Mouse (Mus musculus) adrenal gland, postnatal 4 days (tissue): ENCODE data around the gene Fn1. TPM values are rescaled to one million over a fixed set of nuclear protein-coding genes. Genes with fewer than 3 reads are reported as not detected.

Experiments used
- DNase-seq, 2 experiments: peaks; one replicate each; pipeline ENCODE4 v3.0.0; 2021 to 2022; ENCODE audit warnings: low spot score in 2 of 2, mixed read lengths in 2 of 2
- total RNA-seq, 2 experiments: library from RNA; stranded (reverse); gene quantifications; 2 replicates each; pipeline ENCODE4 v1.2.3; 2021

The Fn1 gene
- total RNA-seq, 2 experiments from 2014 or later, result 186 to 364 TPM

DNA sequence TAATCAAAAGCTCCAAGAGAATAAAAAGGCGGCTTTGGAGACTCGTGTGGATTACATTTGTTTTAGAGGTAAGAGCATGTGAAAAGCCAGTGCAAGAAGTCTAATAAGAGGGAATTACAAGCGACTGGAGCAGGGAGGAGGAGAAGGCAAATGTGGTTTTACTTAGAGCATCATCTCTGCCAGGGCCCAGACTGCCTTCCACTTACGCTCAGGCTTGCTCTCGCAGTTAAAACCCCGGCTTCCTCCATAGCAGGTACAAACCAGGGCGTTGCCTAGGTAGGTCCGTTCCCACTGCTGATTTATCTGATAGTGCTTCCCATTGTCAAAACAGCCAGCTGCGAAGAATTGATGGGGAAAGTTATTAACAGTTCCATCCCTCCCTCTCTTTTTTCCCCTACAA is 1.7 kb downstream of the Fn1 start:
- no peak for DNase-seq

DNA sequence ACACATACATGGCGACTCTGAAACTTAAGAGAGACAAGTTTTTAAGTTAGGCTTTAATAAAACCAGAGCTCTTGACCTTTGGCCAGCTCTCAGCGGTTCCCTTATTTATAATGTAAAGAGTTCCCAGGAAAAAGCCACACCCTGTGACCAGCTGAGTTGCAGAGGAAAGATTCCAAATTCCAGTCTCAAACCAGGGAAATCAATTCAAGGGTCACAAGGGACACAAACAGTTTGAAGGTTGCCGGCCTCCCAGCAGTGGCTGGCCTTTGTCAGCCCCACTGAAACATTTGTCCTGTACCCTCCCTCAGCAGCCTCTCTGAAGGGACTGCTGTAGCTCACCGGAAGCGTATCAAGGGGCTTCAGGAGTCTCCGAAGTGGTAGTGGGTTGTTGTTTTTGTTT is 2.3 kb downstream of the Fn1 start:
- DNase-seq, result no peak

DNA sequence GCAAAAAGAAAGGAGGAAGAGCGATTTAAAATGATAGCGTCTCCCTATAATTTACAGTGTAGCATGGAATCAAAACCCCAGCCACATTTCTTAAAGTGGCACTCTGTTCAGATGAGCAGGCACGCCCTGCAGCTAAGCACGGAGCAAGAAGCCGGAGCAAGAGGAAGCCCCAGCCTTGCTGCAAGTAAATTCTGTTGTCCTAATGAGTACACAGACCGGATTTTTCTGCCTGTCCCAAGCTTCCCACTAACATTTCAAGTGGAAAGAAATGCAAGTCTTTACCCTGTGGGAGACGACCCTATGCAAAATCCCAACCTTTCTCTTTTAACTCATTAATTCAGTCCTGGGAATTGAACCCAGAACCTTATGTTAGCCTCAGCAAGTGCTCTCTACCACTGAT is 4.8 kb downstream of the Fn1 start:
- no peak for DNase-seq

DNA sequence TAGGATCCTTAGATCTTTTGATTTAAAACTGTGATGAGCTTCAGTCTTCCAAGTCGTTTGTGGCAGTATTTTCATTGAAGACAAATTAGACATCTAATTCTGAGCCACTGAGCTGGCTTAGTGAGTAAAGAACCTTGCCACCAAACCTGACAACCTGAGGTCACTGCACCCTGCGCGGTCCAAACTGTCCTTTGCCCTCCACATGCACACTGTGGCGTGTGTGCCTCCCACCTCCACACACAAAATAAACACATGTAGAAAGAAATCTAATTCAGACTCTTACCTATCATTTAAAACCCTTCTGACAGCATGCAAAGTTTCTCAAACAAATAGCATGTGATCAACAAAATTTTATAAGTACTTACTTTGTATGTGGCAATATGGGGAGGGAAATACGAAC is 6.2 kb downstream of the Fn1 start:
- DNase-seq, result no peak

DNA sequence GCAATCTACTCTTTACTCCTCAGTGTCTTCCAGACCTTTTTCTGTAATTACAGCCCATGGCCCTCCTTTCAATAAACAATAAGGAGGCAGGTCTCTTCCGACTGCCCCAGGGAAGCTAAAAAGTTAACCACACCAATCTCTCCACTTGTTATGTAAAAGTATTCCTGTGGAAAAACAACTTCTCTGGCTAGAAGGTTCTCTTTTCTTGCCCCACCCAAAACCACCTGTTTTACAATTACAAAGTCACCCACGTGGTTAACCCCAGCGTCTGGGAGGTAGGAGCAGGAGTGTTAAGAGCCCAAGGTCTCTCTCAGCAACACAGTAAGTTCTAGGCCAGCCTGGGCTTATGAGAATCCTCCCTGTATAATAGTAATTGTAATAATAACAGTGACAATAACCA is 7.0 kb downstream of the Fn1 start:
- no peak for DNase-seq

DNA sequence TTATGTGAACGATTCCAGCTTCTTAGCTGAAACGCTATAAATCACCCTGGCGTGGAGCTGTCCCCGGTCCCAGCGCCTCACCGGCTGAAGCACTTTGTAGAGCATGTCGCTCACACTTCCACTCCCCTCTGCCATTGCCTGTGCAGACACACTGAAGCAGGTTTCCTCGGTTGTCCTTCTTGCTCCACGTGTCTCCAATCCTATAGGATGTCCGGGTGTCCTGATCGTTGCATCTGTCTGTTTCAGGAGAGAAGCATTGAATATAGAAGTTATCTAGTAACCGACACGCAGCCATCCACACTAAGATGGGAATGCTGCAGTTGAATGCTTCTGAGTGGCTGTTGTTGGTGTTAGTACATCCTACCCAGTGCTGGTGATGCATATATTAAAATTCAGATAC is 7.5 kb downstream of the Fn1 start:
- DNase-seq, result no peak

DNA sequence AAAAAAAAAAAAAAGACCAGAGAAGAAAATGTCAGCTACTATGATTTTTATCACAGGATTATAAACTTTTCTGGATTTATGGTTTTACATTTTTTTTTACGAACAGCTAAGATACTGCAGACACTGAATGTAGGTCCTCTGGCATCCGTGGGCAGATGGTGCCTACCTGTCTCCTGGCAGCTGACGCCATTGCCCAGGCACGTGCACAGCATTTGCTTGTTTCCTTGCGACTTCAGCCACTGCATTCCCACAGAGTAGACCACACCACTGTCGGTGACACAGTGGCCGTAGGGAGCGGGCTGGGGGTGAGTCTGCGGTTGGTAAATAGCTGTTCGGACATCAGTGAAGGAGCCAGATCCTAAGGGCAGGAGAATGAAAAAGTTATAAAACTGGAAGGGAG is 10.2 kb downstream of the Fn1 start:
- no peak for DNase-seq

DNA sequence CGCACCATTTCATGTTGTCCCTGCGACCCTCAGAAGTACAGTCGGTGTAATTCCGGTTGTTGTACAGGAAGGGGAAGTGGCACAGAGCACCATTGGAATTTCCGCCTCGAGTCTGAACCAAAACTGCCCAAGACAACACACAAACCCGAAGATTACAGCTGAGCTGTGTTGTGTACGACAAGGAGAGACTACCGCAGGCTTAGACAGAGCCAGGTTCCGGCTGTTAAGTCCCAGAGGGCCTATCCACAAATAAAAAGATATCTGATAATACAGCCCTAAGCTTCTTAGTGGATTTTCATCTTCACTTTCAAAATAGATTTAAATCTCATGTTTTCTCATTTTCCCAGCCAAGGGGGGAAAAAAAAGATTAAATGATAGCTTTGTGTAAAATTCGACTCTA is 11.8 kb downstream of the Fn1 start:
- no peak for DNase-seq

DNA sequence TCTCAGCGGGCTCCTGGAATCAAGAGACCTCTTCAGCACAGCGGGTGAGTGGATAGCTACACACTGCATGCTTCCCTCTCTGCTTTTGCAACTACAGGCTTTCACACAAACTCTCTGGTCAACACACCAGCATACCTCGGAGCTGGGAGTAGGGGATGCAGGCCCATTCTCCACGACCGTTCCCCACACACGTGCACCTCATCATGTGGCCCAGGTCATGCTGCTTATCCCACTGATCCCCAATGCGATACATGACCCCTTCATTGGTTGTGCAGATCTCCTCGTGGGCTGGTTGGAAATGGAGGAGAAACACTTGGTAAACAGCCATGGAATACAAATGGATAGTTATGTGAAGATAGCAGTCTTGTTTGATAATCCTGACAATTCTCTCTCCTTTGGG is 12.8 kb downstream of the Fn1 start:
- DNase-seq, result no peak

DNA sequence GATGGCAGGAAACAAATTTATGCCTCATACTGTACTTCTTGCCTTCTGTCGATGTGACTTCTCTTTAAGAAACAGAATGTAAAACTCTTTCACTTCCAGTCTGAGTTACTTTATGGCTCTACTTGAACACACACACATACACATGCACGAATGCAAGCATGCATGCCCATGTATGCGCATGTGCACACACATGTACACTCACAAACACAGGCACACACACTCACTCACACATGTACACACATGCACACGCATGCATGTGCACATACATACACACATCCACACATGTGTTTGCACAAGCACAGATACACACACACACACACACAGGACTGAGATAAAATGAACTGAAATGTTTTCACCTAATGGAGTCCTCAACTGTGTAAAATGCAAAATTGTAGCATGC is 16.3 kb downstream of the Fn1 start:
- no peak for DNase-seq

DNA sequence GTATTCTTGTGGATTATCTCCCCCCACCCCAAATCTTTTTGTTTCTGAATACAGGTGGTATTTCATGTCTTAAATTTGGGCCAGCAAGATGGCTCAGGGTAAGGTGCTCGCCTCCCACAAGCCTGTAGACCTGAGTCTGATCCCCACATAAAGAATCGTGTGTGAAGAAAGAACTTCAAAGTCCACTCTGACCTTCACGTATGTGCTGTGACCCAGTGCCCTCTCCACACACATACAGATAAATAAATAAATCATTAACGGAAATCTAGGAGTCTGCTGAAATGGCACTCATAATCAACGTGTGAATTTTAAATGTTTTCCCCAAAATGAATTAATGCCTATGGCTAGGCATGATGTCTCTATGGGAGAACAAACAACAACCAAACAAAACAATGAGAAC is 16.9 kb downstream of the Fn1 start:
- DNase-seq, result no peak

DNA sequence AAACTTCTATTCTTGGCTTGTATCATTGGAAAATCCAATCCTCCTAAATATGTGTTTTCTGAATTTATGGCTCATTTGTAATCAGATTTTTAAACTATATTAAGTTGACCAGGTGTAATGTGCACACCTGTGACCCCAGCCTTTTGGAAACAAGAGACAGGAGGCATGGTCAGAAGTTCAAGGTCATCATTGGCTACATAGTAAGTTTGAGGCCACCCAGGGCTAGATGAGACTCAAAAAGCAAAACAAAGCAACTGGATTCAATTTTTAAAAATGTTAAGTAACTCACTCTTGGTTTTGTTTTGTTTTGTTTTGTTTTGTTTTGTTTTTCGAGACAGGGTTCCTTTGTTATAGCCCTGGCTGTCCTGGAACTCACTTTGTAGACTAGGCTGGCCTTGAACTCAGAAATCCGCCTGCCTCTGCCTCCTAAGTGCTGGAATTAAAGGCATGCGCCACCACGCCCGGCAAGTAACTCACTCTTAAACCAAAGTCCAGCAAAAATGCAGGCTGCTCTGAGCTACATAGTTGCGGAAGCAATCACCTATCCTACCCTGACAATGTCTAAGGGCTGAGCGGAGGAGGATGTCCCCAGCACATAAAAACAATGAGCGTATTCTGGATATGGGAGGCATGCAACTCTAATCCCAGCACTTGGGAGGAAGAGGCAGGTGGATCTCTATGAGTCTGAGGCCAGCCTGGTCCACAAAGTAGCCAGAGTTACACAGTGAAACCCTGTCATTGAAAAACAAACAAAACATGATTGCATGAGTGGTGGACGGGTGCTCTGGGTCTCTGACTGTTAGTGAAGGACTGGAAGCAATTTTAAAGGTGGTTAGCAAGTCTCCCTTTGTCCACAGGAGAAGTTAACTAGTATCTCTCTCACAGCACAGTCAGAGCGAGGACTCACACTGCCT is 17.6 kb downstream of the Fn1 start:
- no peak for DNase-seq

DNA sequence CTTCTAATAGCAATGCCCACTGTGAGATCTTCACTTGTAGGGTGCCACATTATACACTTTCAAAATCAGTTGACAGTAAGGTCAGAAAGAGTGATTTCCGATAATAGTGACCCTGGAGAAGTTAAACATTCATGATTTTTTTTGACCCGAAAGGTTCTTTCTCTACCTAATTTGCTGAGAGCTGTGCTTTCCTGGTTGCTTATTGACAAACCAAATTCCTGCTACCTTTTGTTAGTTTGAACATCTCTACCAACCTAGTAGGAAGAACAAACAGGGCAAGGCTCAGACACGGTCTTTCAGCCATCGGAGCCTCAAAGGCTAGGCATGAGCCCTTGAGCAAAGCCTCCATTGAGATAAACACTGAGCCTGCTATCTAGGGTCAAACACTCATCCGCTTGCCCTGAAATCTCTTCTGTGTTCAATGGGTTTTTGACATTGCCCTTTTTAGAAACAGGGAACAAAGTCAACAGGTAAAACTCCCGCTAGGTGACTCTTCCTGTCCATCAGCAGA is 18.5 kb downstream of the Fn1 start:
- no peak for DNase-seq

DNA sequence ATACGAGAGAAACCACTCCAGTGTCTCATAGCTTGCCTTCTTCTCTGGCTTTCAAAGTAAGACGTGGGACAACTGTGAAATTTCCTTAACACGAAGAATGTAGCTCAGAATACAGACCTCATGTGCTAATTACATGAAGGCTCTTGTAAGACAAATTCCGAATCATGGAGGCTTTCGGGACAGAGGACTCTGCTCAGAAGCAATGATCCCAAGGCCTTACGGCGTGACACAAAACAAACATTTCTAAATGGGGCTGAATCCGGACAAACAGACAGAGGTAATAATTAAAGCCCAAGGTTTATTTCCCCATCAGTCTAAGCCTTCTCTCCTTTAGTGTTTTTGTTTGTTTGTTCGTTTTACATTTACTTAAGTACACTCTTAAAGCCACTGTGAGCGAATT is 20.6 kb downstream of the Fn1 start:
- DNase-seq, result no peak

DNA sequence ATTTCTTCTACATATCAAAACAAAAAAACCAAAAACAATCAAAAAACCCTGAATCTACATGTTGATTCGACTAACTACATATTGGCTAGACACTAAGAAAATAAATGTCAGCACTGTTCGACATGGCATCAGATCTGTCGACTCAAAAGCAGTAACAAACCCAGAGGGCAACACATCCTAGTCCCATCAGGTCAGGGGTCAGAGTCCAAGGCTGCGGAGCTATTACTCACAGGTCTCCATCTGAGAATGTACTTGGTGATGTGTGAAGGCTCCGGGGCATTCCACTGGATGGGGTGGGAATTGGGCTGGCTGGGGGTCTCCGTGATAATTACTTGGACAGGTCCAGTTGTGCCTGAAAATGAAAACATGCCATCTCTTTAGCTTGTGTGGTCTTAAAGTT is 21.2 kb downstream of the Fn1 start:
- DNase-seq, result no peak

DNA sequence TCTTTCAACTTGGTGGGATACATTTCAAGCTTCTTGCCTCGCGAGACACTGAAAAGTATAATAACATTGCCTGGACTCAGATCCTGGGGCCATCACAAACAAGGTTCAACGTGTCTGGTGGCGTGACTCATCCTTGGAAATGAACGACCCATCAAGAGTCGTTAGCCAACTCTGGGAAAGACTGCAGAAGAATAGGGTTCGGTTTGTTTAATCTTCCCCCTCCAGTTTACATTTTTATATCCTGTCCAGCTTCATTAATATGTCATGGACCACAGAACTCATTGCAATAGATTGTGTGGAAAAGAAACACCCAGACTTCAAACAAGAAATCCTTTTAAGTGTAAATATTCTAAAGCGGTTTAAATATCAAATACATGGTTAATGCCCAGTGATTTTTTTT is 22.8 kb downstream of the Fn1 start:
- no peak for DNase-seq

DNA sequence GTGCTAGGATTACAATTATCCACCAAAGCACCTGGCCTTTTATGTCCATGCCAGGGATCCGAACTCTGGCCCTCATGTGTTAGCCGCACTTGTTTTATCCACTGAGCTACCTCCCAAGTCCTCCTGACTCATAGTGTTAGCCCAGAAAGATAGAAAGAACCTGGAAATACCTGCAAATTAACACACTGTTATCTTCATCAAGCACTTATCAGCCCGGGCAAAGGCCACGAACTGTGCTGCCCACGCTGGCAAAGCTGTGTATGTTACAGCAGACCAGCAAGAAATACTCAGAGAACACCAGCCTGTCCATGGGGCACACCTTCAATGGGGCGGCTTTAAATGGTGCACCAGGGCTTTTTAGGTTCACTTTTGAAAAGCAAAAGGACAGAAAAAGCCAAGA is 29.4 kb downstream of the Fn1 start:
- no peak for DNase-seq

DNA sequence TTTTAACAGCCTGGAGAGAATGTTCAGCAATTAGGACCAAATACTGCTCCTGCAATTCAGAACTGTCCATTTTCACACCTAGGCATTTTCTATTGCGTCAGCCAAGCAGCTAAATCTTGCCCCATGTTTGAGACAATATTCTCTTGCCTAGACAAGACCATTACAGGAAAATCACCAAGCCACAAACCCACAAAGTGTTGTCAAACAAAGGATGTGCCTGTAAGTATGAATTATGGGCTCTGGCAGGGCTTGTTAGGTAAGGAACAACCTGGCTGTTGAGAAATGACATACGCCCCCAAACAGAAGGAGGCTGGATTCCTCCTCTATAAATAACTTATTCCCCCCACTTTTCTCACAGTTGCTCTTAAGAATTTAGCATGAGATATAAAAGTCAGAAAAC is 31.5 kb downstream of the Fn1 start:
- DNase-seq, result no peak

DNA sequence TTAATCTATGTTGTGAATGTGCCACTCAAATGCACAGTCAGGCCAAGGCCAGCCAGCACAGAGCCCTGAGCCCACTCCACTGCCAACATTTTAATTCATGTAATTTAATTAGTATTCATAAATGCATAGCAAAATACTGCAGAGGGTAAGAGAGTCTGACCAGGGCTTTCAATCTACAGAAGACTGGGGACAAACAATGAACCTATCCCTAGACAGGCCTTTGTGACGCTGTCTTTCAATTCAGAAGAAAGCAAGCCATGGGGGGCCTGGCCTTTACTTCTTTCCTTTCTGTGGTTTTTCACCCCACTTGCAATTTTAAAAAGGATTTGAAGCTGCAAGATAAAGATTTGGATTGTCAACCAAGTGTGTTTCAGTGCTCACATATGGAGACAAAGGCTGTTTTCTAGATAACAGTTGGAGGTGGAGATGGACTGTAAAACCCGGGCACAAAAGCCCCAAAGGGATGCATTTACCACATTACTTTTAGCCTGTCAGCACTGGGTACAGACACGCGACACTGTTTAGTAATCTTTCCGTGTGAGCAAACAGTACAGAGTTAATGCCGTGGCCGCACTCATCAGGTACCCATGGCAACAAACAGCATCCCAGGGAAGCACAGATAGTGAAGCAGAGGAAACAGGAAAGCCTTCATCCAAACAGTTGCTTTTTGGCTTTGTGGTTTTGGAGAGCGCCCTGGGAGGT is 38.3 kb downstream of the Fn1 start:
- no peak for DNase-seq

DNA sequence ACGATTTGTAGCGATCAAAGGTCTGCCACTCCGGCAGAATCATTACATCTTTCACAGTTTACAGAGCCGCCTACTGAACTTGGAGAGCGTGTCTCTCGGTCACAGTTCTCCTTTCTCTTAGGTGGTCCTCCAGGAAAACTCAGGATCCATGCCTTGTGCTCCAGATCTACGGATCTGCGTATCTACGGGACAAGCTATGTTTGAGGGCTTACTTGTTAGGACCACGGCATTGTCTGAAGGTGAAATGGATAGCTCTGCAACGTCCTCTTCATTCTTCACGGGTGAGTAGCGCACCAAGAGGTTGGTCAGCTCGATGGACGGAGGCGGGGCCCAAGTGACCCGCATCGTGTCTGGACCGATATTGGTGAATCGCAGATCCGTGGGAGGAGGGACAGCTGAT is 40.7 kb downstream of the Fn1 start:
- DNase-seq, result no peak

DNA sequence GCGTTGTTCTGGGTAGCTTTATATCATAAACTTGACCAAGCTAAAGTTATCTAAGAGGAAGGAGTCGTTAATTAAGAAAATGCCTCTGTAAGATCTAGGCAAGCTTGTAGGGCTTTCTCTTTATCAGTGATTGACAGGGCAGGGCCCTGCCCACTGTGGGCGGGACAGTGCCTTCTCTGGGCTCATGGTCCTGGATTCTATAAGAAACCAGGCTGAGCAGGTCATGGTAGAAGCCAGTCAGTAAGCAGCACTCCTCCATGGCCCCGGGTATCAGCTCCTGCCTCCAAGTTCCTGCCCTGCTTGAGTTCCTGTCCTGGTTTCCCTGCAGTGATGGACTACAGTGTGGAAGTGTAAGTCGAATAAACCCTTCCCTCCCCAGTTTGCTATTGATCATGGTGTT is 43.1 kb downstream of the Fn1 start:
- DNase-seq, result no peak

DNA sequence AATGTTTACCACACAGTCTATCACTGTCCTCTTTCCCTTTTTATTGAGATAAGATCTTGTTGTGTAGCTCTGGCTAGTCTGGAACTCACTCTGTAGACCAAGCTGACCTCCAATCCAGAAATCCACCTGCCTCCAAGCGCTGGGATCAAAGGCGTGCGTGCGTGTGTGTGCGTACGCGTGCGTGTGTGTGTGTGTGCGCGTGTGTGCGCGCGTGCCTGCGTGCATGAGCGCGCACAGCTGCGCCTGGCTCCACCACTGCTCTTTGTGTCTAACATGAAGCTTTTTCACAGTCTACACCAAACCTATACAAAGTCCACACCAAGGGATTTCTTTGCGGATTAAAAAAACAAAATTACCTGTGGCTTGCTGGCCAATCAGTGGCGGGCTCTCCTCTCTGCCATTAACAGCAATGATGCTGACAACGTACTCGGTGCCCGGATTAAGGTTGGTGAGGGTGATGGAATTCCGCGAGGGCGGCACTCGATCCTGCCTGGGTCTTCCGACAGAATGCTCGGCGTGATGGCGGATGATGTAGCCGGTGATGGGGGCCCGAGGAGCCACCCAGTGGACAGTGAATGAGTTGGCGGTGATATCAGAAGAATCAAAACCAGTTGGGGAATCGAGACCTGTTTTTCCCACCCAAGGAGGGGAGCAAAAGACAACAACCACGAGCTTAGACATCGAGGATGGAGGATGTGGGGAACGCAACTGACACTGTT is 43.8 kb downstream of the Fn1 start:
- DNase-seq, result no peak
